Mouse (Mus musculus) adrenal gland, adult (tissue): ENCODE data around the gene Tdrd9.

Experiments used
- DNase-seq, 2 experiments: peaks; one replicate each; pipeline ENCODE4 v3.0.0; 2022 to 2023; ENCODE audit warnings: low spot score in 1 of 2; ENCODE audit not compliant: inconsistent age in 2 of 2

The Tdrd9 gene

DNA sequence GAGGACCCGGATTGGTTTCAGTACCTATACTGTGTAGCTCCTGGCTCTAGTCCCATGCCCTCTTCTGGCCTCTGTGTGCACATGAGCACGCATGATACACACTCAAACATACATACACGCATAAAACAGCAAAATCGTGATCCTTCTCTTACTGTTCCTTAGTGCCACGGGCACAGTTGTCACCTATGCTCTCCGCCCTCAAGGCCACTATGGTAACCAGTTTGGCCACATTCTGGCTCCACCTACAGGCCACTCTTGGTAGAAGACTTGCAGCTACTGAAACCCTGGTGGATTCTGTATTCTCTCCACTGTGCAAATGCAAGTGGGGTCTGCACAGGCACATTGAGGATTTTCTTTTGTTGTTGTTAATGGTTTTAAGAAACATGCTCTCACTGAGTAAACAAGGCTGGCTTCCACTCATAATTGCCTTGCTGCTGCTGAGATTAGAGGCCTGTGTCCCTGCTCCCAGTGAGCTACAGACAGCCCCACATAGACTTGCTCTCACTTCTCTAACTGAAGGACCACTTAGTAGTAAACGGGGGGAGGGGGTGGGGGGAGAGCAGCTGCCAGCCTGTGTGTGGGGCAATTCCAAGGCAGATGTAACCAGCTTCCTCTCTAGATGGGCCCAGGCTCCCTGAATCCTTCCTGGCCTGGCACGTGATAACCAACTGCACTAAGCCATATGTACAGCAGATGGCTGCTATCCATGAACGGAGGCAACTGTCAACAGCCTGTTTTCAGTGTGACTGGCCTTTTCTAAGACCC is 13.1 kb upstream of the Tdrd9 start:
- DNase-seq = peak; percentile 68 to 91

DNA sequence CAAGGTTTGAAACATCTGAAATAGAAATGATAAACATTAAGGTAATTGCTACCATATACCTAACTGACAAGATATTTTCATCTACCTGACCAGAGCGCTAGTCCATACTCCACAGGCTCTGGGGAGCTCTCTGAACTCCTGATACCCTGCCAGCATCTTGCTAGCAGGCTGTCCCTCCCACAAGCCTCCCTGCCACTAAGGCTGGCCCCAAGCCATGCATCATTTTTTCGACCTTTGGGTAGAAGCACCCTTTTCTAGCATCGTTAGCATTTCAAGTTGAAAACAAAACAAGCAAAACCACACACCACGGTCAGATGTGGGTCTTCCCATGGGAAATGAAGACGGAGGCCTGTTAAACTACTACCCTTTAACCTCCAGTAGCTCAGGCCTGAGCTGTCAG is 8.0 kb upstream of the Tdrd9 start:
- no peak for DNase-seq

DNA sequence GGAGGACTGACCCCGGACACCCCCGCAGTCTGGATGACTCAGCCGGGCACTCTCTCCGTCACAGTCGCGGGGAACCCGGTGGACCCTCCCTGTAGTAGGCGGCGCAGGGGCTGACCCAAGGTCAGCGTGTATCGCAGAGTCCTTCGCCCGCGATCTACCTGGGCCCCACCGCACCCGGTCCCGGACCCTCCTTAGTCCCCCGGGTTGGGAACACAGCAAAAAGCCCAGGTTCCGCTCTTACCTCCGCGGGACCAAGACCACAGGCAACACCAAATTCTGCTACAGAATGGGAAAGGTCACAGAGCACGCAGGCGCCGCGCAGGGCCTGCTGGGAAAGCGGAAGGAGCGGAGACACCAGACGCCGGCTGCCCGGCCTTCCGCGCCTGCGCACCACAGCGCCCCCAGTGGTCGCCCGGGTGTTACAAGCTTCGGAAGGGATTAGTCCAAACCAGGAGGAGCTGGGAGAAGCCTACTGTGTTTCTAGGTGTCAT is 4.6 kb upstream of the Tdrd9 start, which contains the start of gene Atp5mpl:
Gene Atp5mpl (minus strand): TSS at position 295 of the 491 bp plus-strand sequence.
- DNase-seq = peak; percentile 95 to 99

DNA sequence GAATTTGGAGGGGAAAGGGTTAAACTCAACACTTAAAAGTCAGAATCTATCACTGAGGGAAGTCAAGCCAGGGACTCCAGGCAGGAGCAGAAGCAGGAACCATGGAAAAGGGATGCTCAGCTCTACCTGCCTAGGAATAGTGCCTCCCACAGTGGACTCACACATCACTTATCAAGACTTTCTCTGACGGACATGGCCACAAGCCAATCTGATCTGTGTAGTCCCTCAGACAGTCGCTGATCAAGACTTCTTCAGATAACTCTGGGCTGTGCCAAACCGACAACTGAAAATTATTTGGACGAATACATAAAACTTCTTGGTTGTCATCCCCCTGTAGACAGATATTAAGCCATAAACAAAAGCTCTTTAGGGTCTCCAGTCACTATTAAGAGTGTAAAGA is 1.3 kb upstream of the Tdrd9 start:
- no peak for DNase-seq

DNA sequence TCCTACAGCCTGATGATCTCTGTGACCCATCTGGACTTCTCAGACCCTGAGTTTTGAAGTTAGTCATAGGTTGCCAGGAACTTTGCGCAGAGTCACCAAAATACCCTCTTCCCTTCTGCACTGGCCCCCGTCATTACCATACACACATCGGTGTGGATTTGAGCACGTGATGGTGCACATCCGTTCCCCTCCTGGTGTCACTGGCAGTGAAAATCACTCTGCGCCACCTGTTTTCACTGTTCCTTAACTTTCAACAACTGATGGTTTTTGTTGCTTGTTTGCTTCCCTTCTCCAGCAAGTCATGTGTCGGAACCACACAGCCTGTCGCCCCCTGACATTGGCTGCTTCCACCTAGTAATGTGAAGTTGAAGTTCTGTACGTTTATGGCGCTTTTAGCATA is 1.1 kb downstream of the Tdrd9 start:
- no peak for DNase-seq

DNA sequence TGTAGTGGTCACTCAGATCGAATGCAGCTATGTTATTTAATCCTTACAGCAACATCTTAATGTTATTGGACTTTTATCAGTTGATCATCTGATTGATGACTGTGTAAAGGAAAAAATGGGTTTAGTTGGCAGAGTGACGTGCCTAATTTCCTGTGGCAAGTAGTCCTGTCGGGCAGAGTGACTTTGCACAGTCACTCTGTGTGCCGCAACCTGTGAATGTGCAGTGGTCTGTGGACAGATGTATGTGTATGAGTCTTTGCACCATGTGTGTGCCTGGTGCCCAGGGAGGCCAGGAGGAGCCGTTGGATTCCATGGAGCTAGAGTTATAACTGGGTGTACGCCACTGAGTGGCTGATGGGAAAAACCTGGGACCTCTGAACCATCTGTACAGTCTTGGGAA is 3.2 kb downstream of the Tdrd9 start:
- no peak for DNase-seq

DNA sequence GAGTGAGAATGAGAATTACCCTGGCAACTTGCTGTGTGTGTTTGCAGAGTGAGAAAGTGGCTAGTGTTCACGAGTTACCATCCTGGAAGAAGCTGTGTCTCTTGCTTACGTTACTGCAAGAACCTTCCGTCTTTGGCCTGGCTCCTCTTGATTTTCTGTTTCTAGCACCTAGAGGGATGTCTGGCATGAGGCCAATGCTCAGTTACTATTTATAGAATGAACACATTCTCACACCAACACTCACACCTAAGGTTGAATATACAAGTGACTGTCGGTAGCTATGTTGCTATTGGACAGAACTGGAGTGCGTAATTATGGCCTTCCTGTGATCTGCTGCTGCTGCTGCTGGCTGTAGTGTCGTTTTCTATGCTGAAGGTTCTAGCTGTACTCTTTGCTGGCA is 5.8 kb downstream of the Tdrd9 start:
- no peak for DNase-seq

DNA sequence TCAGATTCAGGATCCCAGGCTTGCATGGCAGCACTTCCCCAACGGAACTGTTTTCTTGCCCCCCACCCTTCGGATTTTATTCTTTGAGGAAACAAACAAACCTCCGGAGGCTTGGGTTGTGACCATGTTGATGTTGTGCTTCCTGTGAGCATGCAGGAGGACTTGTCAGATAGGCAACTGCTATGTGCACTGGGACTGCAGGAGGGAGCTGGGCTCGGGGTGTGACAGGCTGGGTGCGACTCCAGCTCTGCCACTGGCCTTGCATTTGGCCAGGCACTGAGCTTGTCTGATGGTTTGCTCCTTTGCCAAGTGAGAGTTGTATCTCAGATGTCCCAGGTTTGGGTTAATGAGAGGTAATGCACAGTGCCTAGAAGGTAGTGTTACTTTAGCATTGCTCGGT is 6.9 kb downstream of the Tdrd9 start:
- no peak for DNase-seq

DNA sequence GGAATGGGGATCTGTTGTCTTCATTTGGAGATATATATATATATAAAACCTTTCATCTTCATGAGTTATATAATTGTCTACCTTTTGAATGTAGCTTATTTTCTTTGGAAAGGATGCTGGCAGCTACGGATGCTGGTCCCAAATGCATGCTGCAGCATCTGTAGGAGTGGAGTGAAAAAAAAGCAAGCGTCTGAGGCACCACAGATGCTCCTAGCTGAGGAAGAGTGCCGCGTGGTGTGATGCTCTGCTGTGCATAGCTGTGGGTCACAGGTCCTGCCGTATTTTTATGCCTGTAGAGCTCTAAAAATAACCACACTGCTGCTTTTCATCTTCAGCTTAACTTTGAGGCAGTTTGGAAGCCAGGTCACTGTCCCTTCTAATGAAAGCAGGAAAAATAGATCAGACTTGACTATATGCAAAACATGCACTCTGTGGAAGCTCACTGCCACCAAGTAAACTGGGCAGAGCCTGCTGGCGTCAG is 9.6 kb downstream of the Tdrd9 start, which contains the start of gene Rd3l:
Gene Rd3l (minus strand): TSS at position 431 of the 481 bp plus-strand sequence.
- DNase-seq = no peak

DNA sequence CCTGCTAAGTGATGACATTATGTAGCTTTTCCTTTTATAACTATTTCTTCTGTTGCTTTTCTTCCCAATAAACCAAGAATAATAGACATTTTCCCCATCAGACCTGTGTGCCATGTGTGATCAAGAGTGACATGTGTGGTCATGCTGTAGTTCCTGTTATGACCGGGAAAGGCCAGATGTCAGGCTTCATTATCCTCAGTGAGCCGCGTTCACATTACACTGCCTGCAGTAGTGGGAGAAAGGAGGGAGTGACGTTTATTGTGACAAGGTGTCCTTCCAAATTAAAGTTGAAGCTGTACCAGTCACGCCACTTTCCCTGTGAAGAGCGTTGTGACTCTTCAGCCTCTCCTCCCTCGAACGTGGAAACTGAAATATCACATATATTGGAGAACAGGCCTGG is 10.5 kb downstream of the Tdrd9 start:
- no peak for DNase-seq

DNA sequence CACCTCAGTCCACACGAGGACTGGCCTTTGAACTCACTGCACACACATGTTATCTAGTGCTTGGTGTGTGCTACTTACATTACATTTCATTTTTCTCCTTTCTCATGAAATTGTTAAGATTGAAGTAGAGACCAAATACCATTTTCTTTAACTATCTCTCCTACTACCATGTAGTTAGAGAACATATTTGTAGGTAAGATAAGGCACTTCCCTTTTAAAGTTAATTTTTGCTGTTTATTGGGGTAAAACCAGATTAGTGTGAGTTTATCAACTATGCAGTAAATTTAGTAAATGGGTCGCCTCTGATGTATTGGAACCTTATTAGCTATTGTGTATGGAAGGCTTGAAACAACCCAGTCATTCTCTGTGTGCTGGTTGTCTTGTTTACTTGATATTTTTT is 11.8 kb downstream of the Tdrd9 start:
- DNase-seq = no peak

DNA sequence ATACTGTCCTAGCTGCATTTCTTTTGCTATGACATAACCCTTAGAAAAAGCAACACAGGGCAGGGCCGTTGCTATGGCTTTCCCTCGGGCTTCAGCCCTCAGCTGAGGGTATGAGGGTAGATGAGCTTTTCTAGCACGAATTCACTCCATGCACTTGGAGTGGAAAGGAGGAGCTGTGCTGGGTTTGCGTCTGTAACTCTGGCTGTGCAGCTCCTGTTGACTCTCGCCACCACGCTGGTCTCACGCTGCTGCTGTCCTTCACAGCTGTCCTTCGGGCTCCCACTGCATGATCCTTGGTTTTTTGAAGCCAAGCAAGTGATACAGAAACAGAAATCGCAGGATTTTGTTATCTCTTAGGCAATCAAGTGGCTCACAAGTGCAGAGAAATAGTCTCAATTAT is 15.4 kb downstream of the Tdrd9 start:
- DNase-seq = peak; percentile 23 to 78

DNA sequence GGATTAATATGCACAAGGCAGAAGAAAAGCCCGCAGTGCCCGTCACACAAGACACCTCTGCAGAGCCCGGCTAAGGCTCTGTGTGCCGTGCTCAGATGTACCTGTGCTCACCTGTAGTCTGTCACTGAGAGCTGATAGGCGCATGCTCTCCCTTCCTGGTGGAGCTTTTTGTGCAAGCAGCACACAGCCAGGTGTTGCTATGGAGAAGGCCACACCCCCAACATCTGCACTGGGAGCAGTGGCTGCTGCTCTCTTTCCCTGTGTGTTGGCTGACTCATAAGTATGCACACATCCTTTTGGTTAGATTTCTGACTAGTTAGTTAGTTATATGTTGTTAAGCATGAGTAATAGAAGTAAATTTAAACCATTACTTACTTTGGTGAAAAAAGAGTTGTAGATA is 21.3 kb downstream of the Tdrd9 start:
- DNase-seq = no peak

DNA sequence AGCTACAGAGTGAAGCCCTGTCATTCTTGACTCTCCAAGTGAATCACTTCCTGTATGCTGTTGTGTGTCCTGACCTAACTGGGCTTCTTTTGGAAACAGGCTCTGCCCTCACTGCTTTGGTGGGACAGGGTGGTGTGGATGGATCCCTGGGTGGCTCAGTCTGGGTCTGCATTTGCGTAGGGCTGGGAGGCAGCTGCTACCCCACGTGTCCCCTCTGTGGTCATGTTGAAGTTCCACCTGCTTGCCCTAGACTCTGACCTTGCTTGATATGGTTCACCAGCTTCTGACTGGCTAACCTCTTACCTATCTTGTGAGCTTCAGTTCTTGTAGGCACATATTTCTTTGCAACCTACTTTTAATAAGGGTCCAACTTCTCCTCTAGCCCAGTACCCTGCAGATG is 23.8 kb downstream of the Tdrd9 start:
- no peak for DNase-seq

DNA sequence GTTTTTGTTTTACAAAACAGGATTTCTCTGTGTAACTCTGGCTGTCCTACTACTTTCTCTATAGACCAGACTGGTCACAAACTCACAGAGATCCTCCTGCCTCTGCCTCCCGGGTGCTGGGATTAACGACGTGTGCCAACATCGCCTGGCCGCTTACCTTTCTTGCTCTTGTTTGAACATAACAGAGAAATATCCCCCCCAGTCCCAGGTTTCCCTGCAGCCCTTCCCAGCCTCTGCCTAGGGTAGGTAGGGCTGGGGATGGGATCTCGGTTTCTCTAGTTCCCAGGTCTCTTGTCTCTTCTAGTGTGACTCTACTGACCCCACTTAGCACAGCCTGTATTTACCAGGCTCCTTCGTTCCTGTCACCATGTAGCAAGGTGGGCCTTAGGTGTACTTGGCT is 28.4 kb downstream of the Tdrd9 start:
- no peak for DNase-seq

DNA sequence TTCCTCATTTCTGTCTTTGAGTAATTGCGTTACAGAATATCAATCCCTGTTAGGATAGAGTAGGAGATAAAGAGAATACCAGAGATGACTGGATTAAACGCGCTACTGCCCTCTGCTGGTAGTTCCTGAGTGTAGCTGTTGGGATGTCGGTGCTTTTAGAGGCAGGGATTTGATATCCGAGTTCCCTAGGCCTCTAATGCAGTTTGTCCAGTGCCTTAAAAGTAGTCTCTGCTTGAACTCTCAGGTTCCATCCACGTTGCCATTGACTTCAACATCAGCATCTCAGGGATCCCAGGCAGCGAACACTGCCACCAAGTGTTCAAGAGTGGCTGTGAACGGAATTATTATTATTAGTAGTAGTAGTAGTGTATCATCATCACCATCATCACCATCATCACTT is 29.9 kb downstream of the Tdrd9 start:
- peak; percentile 60 to 91 for DNase-seq

DNA sequence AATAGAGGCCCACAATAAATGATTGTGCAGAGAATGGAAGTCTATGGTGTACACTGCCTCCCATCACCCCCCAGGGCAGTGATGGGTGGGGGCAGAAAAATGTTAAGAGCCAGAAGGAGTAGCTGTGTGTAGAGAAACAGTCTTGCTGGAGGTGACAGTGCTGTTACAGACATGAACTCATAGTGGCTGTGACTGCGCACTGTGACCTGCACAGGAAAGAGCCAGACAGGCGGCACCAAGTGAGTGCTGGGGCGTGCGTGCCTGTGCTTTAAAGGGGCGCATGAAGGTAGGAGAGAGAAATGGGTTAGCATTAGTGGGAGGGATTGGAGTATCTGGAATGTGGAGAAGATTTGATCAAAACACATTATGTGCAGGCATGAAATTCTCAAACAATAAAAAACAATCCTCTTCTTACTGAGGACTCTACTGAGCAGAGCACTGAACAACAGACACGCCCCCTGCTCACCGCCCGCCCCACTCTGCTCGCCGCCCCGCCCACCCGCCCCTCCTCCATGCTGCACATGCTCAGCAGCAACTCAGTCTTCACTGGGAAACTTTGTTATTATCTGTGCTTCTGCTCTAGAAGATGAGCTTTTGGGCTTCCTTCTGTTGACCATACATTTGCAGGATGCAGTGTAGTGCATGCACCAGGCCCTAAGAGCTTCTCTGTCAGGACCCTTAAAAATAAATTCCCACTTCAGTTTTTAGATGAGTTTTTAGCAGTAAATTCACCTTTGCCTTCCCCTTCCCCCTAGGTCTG is 41.3 kb downstream of the Tdrd9 start:
- DNase-seq = no peak

DNA sequence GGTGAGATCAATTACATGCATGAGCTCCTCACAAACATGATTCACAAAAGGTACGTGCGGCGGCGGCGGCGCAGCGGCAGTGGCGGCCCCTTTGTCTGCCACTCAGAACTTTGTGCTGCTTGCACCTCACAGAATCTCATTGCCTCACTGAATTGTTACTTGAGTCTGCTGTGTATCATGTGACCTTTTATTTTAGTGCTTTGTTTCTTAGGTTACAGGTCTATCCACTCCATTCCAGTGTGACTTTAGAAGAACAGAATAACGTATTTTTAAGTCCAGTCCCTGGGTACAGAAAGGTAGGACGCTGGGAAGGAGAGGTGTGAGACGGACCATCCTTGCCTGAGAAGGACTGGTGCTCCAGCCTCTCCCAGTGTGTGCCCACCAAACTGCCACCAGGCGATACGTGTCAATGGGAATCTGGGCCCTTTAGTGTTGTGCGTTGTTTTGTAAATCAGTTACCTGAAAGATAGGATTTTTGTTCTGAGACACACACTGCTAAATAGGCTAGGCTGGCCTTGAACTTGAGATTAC is 42.0 kb downstream of the Tdrd9 start:
- no peak for DNase-seq

DNA sequence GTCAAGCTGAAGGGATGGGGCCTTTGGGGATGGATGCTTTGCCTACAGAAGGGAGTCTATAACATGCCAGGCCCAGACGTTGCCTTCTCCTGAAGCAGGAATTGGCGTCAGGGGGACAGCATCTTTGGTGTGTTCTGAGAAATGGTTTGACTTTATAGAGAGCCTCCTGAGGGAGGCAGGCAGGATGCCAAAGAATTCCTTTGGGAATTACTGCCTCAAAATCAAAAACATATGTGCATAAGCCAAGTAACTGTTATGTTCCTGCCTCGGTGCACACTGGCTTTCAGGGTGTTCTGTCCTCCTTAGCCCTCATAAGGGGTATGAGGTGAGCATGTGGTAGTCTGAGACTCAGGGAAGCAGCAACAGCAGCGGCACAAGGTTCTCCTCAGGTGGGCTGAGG is 45.0 kb downstream of the Tdrd9 start:
- DNase-seq = no peak

DNA sequence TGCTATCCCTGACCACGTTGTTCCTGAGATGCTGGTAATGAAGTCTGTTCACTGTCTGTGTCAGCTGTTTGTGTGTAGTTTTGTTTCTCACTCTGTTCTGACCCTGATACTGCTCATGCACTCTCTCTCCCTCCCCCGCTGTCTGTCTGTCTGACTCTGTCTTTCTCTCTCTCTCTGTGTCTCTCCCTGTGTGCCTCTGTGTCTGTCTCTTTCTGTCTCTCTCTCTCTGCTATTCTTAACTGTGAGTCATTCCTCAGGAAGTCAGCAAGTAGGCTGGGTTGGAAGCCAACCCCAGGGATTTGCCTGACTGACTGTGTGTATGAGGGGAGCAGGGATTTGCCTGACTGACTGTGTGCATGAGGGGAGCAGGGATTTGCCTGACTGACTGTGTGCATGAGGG is 51.9 kb downstream of the Tdrd9 start:
- DNase-seq = no peak

DNA sequence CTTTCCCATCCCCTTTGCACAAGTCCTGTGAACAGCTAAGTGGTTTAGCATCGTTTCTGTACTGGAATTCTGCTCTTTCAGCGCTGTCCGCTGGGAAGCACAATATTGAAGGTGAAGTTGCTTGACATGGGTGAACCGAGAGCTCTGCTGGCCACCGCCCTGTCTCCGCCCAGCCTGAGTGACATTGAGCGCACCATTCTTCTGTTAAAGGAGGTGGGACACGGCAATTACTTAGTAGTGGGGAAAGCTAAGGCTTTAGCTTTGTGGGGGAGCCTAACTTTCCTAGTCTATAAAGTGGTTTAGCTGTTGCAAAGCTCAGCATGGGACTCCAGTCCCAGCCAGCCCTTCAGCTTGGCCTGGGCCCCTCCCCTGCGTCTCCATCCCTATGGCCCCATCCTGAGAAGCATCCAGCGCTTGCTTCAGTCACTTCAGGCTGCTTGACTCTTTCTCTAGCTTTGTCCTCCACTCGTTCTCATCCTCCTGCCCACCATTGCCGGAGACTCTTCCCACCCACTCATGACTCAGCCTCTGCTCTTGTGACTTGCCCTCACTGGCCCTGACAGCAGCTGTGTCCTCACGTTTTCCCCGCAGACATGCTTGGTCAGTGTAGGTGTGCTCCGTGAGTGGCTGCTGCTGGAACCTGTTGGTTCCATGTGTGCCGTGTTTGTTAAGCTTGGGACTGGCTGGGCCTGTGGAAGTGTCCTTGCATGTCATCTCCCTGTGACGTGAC is 53.4 kb downstream of the Tdrd9 start:
- no peak for DNase-seq
